Mouse (Mus musculus) liver, postnatal 0 days (tissue): Measurements from ENCODE around the gene Gm10197.

ENCODE experiments used
- CTCF ChIP-seq: sonication (generic); IDR thresholded peaks from 2 replicates; pipeline ENCODE4 v1.5.1; 2016; ENCODE audit warnings: antibody characterized with exemption, low read depth
- EP300 ChIP-seq: IDR thresholded peaks from 2 replicates; pipeline ENCODE4 v1.6.1; 2016; ENCODE audit warnings: antibody characterized with exemption, low read depth, mild to moderate bottlenecking

- TF ChIP-seq EP300 = no peak
- TF ChIP-seq CTCF = no peak
These were observed 4.2 kb upstream of the Gm10197 start for GRCm38 (mm10) chr19:53375816-53376215.
